Mouse (Mus musculus) heart, embryonic 14.5 days (tissue): ENCODE results near the gene Nfya. TPM values are rescaled to one million over a fixed set of nuclear protein-coding genes. Genes with fewer than 3 reads are reported as not detected.

ENCODE experiments used
- ATAC-seq: fragments of 200-750 bp; cut with Nextera tagmentation; 2 replicates; pipeline ENCODE4 v1.8.0; 2017; ENCODE audit warnings: low read depth, moderate TSS enrichment; ENCODE audit not compliant: insufficient number of reproducible peaks, insufficient read depth, low FRiP score
- H3K27ac ChIP-seq, 2 experiments: fragments of 200-500 bp in 1 of 2; fragments of 300-500 bp in 1 of 2; sonication (generic) in 1 of 2; replicated peaks in 1 of 2; 2 replicates each; pipeline ENCODE4 v1.5.1; 2012 to 2014; ENCODE audit warnings: low read depth in 2 of 2, low read length in 2 of 2, control low read depth in 1 of 2, mild to moderate bottlenecking in 1 of 2, mixed read lengths in 1 of 2; ENCODE audit not compliant: control insufficient read depth in 1 of 2, insufficient read depth in 1 of 2
- H3K27me3 ChIP-seq: fragments of 300-500 bp; sonication (generic); 2 replicates; pipeline ENCODE4 v1.6.1; 2014; ENCODE audit warnings: mild to moderate bottlenecking, low read length, control low read depth; ENCODE audit not compliant: control insufficient read depth, insufficient read depth
- H3K36me3 ChIP-seq: fragments of 300-500 bp; sonication (generic); 2 replicates; pipeline ENCODE4 v1.6.1; 2014; ENCODE audit warnings: mild to moderate bottlenecking, control low read depth, low read length, mixed read lengths; ENCODE audit not compliant: control insufficient read depth, insufficient read depth
- H3K4me1 ChIP-seq, 2 experiments: fragments of 200-500 bp in 1 of 2; fragments of 300-500 bp in 1 of 2; sonication (generic) in 1 of 2; 2 replicates each; pipeline ENCODE4 v1.6.1; 2012 to 2014; ENCODE audit warnings: low read length in 2 of 2, control low read depth in 1 of 2, mixed read lengths in 1 of 2; ENCODE audit not compliant: control insufficient read depth in 2 of 2, insufficient read depth in 2 of 2
- H3K4me2 ChIP-seq: fragments of 300-500 bp; sonication (generic); 2 replicates; pipeline ENCODE4 v1.6.1; 2014; ENCODE audit warnings: mild to moderate bottlenecking, low read length
- H3K4me3 ChIP-seq, 2 experiments: fragments of 200-500 bp in 1 of 2; fragments of 300-500 bp in 1 of 2; sonication (generic) in 1 of 2; 2 replicates each; pipeline ENCODE4 v1.5.1; 2012 to 2014; ENCODE audit warnings: low read length in 2 of 2, mild to moderate bottlenecking in 2 of 2, control low read depth in 1 of 2, low read depth in 1 of 2, moderate library complexity in 1 of 2; ENCODE audit not compliant: control insufficient read depth in 1 of 2, insufficient read depth in 1 of 2
- H3K9ac ChIP-seq: fragments of 300-500 bp; sonication (generic); 2 replicates; pipeline ENCODE4 v1.6.1; 2014; ENCODE audit warnings: mild to moderate bottlenecking, low read length
- H3K9me3 ChIP-seq: fragments of 300-500 bp; sonication (generic); 2 replicates; pipeline ENCODE4 v1.6.1; 2016; ENCODE audit warnings: low read length, control low read depth; ENCODE audit not compliant: control insufficient read depth
- WGBS: fragments of 180-500 bp; shearing (Covaris S2); extraction: QIAGEN DNeasy Blood & Tissue Kit; methylation state at CpG from one replicate; pipeline ENCODE4 v1.1.7; 2014; 5-methylcytosine and 5-hydroxymethylcytosine counted together
- polyA plus RNA-seq: library from polyadenylated mRNA; unstranded; fragments of >200 nt; fragmentation: Nextera tagmentation; extraction: Ambion mirVana; gene quantifications from 2 replicates; pipeline ENCODE4 v1.2.1, GENCODE M21; 2014

Nfya gene
- polyA plus RNA-seq = 13.5 and 16.2 TPM in 2 replicates

GRCm38 (mm10) chr17:48409380-48410298 lies at the start of gene Nfya, which contains the start of gene Oard1:
Gene Nfya (minus strand): TSS chr17:48409906.
Gene Oard1 (plus strand): TSS chr17:48410014.
- Histone ChIP-seq H3K9me3 (no peaks in the 10 kb centered on the region), H3K9ac (peak within 1 kb of the TSS; percentile 100), H3K27ac (peak within 1 kb of the TSS; percentile 100), H3K27me3 (no peaks in the 10 kb centered on the region), H3K36me3 (peaks cover 26% of the 10 kb centered on the region), H3K4me3 (peak within 1 kb of the TSS; percentile 93 to 95), H3K4me1 (peaks cover 2 to 26% of the 10 kb centered on the region in 2 experiments; a peak in 2 of 4 replicates), H3K4me2 (peak within 1 kb of the TSS; percentile 81)
- WGBS = under 1% methylated on average over 84 of the region's 84 CpGs
- peak; percentile 97 for ATAC-seq

GRCm38 (mm10) chr17:48457971-48458653 lies 48.4 kb upstream of the Nfya start:
- WGBS = 70% methylated on average over 13 of the region's 13 CpGs
- no peak for ATAC-seq
- H3K9ac ChIP-seq = no peak overlapping the region; the same call in 1 of the 2 replicates
- H3K27me3 ChIP-seq = no peaks in the 10 kb centered on the region
- no peak overlapping the region for H3K27ac ChIP-seq
- H3K36me3 ChIP-seq = no peaks in the 10 kb centered on the region
- H3K4me1 ChIP-seq = peaks cover 0 to 2% of the 10 kb centered on the region in 2 experiments; a peak in 1 of 4 replicates
- no peak overlapping the region for H3K4me2 ChIP-seq
- no peak overlapping the region for H3K4me3 ChIP-seq
- no peaks in the 10 kb centered on the region for H3K9me3 ChIP-seq

- Histone ChIP-seq H3K27me3 (no peaks in the 10 kb centered on the region), H3K4me1 (peaks cover 0 to 2% of the 10 kb centered on the region in 2 experiments; a peak in 1 of 4 replicates), H3K4me3 (no peak overlapping the region), H3K36me3 (no peaks in the 10 kb centered on the region), H3K9me3 (no peaks in the 10 kb centered on the region), H3K9ac (no peak overlapping the region), H3K27ac (no peak overlapping the region), H3K4me2 (no peak overlapping the region)
- no peak for ATAC-seq
- WGBS = 87% methylated on average over 2 of the region's 2 CpGs
These were observed 46.2 kb upstream of the Nfya start for GRCm38 (mm10) chr17:48455955-48456354.

GRCm38 (mm10) chr17:48454688-48455087 lies 45.0 kb upstream of the Nfya start, which contains the start of gene Unc5cl:
Gene Unc5cl (plus strand): TSS chr17:48454901.
- no peak within 1 kb of the TSS for H3K4me3 ChIP-seq

GRCm38 (mm10) chr17:48454190-48454589 lies 44.5 kb upstream of the Nfya start:
- Histone ChIP-seq H3K9ac (no peak overlapping the region), H3K36me3 (no peaks in the 10 kb centered on the region), H3K4me3 (no peak overlapping the region), H3K27ac (no peak overlapping the region), H3K27me3 (no peaks in the 10 kb centered on the region), H3K9me3 (no peaks in the 10 kb centered on the region), H3K4me1 (peaks cover 0 to 2% of the 10 kb centered on the region in 2 experiments; a peak in 1 of 4 replicates), H3K4me2 (peak overlapping the region; percentile 39)
- ATAC-seq = no peak
- 40% methylated on average over 7 of the region's 7 CpGs for WGBS

More at GRCm38 (mm10) chr17:48454688-48455087, 45.0 kb upstream of the Nfya start, which contains the start of gene Unc5cl:
- H3K4me1 ChIP-seq = peaks cover 0 to 2% of the 10 kb centered on the region in 2 experiments; a peak in 1 of 4 replicates
- peak within 1 kb of the TSS; percentile 39 for H3K4me2 ChIP-seq
- WGBS = 50% methylated on average over 11 of the region's 11 CpGs
- ATAC-seq = no peak
- no peaks in the 10 kb centered on the region for H3K9me3 ChIP-seq
- no peaks in the 10 kb centered on the region for H3K36me3 ChIP-seq
- no peak within 1 kb of the TSS for H3K9ac ChIP-seq
- no peaks in the 10 kb centered on the region for H3K27me3 ChIP-seq
- H3K27ac ChIP-seq = no peak within 1 kb of the TSS

GRCm38 (mm10) chr17:48453489-48453888 lies 43.8 kb upstream of the Nfya start:
- Histone ChIP-seq H3K27ac (no peak overlapping the region), H3K9me3 (no peaks in the 10 kb centered on the region), H3K4me3 (no peak overlapping the region), H3K36me3 (no peaks in the 10 kb centered on the region), H3K27me3 (no peaks in the 10 kb centered on the region), H3K4me1 (peaks cover 0 to 2% of the 10 kb centered on the region in 2 experiments; a peak in 1 of 4 replicates), H3K9ac (no peak overlapping the region), H3K4me2 (no peak overlapping the region)
- no peak for ATAC-seq
- 78% methylated on average over 7 of the region's 7 CpGs for WGBS

GRCm38 (mm10) chr17:48451753-48452444 lies 42.2 kb upstream of the Nfya start:
- H3K9ac ChIP-seq = no peak overlapping the region
- no peaks in the 10 kb centered on the region for H3K36me3 ChIP-seq
- peaks cover 0 to 2% of the 10 kb centered on the region in 2 experiments; a peak in 1 of 4 replicates for H3K4me1 ChIP-seq
- no peaks in the 10 kb centered on the region for H3K27me3 ChIP-seq
- H3K27ac ChIP-seq = no peak overlapping the region
- 61% methylated on average over 9 of the region's 9 CpGs for WGBS
- no peaks in the 10 kb centered on the region for H3K9me3 ChIP-seq
- H3K4me3 ChIP-seq = no peak overlapping the region
- no peak for ATAC-seq
- H3K4me2 ChIP-seq = no peak overlapping the region
